Mouse (Mus musculus) mouse trophoblast stem cell (cell line): ENCODE measurements around the gene Cryba4.

Source experiments
- in situ Hi-C, 2 experiments: fragments of 300-500 bp; cut with MseI, MboI; formaldehyde crosslinking; loops; 2 replicates in 1 of 2; 3 replicates in 1 of 2; pipeline ENCODE4 v1.15.1; 2025

Gene Cryba4

DNA sequence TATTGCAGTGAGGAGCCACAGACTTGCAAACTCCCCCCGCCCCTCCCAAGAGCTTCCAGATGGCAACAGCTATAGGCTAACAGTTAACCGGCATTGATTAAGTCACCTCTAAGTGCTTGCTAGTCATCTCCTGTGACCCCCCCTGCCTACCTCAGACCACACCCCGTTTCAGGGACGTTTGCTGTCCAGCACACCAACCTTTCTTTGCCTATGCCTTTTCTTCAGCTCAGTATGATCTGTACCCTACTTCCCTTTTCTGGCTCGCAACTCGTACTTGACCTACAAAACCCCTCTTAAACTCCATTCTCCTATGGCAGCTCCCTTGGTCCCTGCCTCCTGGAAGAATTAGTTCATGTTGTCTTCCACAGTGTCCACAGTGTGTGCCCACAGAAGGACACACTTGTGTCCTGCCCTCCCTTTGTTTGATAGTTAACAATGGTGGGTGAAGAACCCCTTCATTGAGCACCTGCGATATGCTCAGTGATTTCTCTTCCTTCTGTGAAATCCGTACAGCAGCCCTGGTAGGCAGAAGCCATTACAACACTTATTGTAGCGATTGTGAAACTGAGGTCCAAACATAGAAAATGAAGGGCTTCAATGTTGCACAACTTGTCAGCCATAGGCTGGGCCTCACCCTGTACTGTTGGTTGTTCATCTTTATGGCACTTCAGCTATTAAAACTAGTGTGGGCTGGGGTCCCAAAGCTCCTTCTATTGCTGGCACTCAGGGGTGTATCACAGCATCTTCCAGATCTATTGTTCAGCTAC lies 13.9 kb upstream of the Cryba4 start:
- in situ Hi-C loops = no loop called here

GRCm38 (mm10) chr5:112265515-112265914 lies 13.2 kb upstream of the Cryba4 start:
- in situ Hi-C loops = no loop called here

DNA sequence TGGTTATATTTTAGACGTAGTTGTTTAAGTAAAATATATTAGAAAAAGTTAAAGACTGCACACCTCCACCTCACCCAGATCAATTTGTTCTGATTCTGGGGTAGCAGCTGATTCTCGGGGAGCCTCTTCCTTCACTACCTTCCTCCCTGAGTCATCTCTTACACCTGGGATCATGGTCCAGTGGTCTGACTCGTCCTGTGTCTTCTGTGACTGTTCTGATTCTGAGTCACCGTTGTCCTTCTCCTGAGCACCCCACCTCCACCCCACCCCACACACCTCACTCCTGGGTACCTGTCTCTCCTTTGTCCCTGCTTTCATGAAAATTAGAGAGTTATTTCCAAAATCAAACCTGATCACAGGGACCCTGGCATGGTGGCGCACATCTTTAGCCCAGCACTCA lies 12.8 kb upstream of the Cryba4 start:
- in situ Hi-C loops = no loop called here

DNA sequence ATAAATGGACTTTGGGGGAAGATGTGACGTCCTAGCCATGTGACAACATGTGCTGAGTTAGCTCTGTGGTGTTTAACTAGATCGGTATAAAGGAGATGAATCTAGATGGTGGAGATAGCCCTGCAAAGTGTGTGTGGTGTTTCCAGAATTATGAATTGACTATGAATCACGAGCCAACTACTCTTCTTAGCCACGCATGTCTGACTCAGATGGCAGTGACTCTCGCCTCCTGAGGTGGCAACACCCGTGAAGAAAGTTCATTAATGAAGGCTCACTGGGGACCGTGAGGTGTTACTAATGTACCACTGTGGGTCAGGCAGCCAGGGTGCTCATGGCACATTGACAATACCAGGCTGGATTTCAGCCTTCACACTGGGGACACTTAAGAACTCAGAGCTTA lies 11.8 kb upstream of the Cryba4 start:
- in situ Hi-C loops = no loop called here

- in situ Hi-C loops = no loop called here
These were observed 8.5 kb upstream of the Cryba4 start for GRCm38 (mm10) chr5:112260818-112261217.

- in situ Hi-C loops = no loop called here
These were observed 7.7 kb upstream of the Cryba4 start for GRCm38 (mm10) chr5:112259862-112260650.

- in situ Hi-C loops = no loop called here
These were observed 5.6 kb upstream of the Cryba4 start for GRCm38 (mm10) chr5:112257896-112258295.

GRCm38 (mm10) chr5:112256457-112256856 lies 4.1 kb upstream of the Cryba4 start:
- in situ Hi-C loops = no loop called here

GRCm38 (mm10) chr5:112255426-112255825 lies 3.1 kb upstream of the Cryba4 start, which contains the start of gene Crybb1:
Crybb1 (plus strand) TSS chr5:112255815.
- in situ Hi-C loops = no loop called here

GRCm38 (mm10) chr5:112254282-112254806 lies 2.0 kb upstream of the Cryba4 start:
- in situ Hi-C loops = no loop called here

GRCm38 (mm10) chr5:112253169-112253568 lies 851 bp upstream of the Cryba4 start:
- in situ Hi-C loops = no loop called here

- in situ Hi-C loops = loop anchor here in 1 of 2 experiments (10.0 kb wide), 1 partner anchor 176 kb away; no protein-coding TSS in a partner anchor
These were observed 3.2 kb downstream of the Cryba4 start for GRCm38 (mm10) chr5:112249106-112249505.

DNA sequence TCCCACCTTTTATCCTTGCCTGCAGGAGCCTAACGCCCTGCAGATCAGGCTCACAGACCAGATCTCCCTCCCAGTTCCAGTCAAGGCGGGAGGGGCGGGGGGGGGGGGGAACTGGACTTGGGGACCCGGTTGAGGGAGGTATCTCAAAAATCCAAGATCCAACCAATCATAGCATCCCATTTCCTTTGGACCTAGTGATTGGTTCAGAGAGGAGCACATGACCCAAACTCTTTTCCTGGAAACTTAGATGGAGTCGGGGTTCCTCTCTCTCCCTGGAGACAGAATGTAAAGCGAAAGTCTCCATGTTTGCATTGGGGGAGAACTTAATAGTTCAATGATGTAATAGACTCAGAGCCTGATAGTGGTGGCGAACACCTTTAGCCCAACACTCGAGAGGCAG lies 4.9 kb downstream of the Cryba4 start:
- in situ Hi-C loops = loop anchor here in 1 of 2 experiments (10.0 kb wide), 1 partner anchor 177 kb away; no protein-coding TSS in a partner anchor

GRCm38 (mm10) chr5:112244890-112245615 lies 7.3 kb downstream of the Cryba4 start:
- in situ Hi-C loops = loop anchor here (5.0 to 10.0 kb wide), 3 partner anchors 77 to 182 kb away; no protein-coding TSS in a partner anchor

GRCm38 (mm10) chr5:112244275-112244562 lies 8.1 kb downstream of the Cryba4 start:
- in situ Hi-C loops = loop anchor here (5.0 to 10.0 kb wide), 3 partner anchors 78 to 183 kb away; no protein-coding TSS in a partner anchor

- in situ Hi-C loops = loop anchor here (5.0 to 10.0 kb wide), 3 partner anchors 79 to 184 kb away; no protein-coding TSS in a partner anchor
These were observed 8.6 kb downstream of the Cryba4 start for GRCm38 (mm10) chr5:112243539-112244274.

DNA sequence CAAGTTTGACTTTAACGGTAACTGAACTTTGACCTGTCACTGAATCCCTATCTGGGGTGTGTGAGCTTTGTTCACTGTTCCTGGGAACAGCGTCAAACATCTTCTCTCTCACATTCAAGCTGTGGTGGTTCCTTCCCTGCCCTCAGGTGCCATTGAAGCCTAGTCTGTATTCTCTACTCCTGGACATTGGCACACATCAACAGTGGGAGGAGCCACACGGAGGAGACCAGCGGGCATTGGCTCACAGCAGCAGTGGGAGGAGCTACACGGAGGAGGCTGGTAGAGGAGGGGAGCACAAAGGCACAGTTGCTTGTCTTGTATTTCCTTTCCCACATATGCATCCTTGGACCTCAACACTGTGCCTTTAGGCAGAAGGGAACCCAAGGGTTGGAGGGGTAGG lies 9.3 kb downstream of the Cryba4 start:
- in situ Hi-C loops = loop anchor here (5.0 to 10.0 kb wide), 3 partner anchors 79 to 184 kb away; no protein-coding TSS in a partner anchor

- in situ Hi-C loops = loop anchor here (5.0 to 10.0 kb wide), 3 partner anchors 80 to 185 kb away; no protein-coding TSS in a partner anchor
These were observed 9.9 kb downstream of the Cryba4 start for GRCm38 (mm10) chr5:112242361-112242778.

GRCm38 (mm10) chr5:112241849-112242248 lies 10.5 kb downstream of the Cryba4 start:
- in situ Hi-C loops = loop anchor here (5.0 to 10.0 kb wide), 3 partner anchors 80 to 185 kb away; no protein-coding TSS in a partner anchor

DNA sequence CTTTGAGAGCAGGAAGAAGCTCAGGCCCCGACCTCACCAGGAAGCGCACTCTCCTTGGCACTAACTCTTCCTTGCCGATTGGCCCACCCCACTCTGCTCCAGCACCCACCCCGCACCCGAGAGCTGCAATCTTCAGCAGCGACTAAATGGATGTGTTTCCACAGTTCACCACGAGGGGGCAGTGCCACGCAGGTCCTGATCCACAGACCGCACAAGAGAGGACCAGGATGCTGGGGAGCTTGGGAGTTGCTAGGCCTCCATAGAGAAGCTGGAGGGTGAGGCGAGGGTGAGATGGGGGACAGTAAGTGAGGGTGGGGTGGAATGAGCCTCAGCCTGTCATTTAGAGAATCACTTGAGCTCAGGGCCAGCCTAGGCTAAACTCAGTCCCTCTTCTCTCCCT lies 11.6 kb downstream of the Cryba4 start:
- in situ Hi-C loops = loop anchor here (5.0 to 10.0 kb wide), 3 partner anchors 82 to 187 kb away; no protein-coding TSS in a partner anchor
